Mouse (Mus musculus): Measurements from ENCODE around the gene Eri2. TPM values are rescaled to one million over a fixed set of nuclear protein-coding genes. Genes with fewer than 3 reads are reported as not detected.
"Not testable (repeated sequence)": the region's sequence is repeated elsewhere in the genome, so short reads cannot be mapped to it uniquely, and the experiment has no call there.

Gene Eri2
- total RNA-seq, 2 experiments from 2014 or later: 7.6 to 9.6 TPM

DNA sequence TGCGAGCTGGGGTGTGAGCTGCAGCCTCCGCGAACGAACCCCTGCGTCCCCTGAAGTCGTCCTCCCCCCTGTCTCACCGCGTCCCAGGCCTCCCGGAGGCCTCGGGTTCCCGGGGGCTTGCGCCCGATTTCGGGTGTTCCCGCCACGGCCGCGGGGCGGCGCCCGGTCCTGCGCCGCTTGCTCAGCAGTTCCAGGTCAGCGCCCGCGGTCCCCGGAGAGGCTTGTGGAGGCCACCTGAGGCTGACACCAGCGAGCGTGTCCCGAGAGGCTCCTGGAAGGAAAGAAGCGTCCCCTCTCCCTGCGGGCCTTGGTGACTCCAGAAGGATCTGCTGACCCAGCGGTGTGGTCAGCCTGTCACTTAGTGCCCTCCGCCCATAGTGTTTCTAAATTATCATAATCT, 49.5 kb downstream of the Eri2 start:
- DNase-seq: peak; percentile 49

DNA sequence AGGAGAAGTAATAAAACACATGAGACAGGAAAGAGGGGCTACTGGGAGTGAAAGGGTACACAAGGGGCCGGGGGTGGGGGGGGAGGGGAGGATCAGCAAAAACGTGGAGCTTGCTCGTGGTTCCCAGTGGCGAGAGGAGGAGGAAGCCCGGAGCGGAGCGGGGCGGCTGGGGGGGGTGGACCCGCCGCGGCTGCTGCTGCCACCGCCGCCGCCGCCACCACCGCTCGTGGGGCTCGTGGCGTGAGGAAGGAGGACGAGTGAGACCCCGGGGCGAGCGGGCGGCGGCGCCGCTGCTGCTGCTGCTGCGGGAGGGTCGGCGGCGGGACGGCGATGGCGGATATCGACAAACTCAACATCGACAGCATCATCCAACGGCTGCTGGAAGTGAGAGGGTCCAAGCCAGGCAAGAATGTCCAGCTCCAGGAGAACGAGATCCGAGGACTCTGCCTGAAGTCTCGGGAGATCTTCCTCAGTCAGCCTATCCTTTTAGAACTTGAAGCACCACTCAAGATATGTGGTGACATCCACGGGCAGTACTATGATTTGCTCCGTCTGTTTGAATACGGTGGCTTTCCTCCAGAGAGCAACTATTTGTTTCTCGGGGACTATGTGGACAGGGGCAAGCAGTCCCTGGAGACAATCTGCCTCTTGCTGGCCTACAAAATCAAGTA, 53.9 kb downstream of the Eri2 start:
- DNase-seq: not testable (repeated sequence)

DNA sequence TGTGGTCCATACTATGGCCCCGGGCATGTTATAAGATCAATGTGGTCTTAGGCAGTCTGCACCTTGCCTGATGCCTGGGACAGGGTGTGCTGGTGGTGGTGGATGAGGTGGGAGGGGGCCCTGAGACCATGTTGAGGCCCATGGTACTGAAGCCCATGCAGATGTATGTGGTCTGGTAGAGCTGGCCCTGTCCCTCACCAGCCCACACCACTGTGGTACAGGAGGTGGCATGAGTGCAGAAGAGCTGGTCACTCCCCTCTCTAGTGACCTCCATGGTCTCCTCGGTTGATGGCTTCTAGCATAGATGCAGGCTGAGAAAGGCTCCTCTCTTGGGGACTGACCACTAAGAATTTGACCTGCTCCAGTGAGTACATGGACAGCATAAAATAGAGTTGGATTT, 55.0 kb downstream of the Eri2 start:
- DNase-seq: no peak

DNA sequence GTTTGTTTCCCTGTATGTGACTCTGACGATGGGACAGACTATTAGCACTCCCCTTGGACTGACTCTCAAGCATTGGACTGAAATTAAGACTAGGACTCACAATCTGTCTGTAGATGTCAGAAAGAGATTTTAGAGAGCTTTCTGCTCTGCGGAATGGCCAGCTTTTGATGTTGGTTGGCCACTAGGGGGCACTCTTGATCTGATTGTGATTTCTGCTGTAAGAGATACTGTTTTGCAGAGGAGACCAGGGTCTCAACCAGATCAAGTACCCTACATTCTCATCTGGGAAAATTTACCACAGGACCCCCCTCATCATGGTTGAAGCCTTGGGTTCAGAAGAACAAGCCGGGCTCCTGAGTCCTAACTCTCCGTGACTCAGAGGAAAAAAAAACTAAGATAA, 62.6 kb downstream of the Eri2 start:
- peak; percentile 30 for DNase-seq

DNA sequence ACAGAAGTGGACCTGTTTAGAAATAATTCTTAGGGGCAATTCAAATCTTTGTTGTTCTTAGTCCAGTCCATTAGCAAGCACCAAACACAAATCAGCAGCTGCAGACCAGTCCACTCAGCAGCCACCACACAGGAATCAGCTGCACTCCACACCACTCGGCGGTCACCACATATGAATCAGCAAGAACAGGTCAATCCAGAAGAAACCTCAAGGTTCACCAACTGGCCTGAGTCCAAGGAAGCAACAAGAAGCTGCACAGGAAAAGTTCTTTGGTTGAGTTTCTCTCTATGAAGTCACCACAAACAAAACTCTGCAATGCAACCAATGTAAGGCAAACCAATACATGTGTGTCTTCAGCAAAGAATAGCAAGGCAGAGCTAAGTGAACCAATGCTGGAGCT, 66.2 kb downstream of the Eri2 start:
- no peak for DNase-seq

DNA sequence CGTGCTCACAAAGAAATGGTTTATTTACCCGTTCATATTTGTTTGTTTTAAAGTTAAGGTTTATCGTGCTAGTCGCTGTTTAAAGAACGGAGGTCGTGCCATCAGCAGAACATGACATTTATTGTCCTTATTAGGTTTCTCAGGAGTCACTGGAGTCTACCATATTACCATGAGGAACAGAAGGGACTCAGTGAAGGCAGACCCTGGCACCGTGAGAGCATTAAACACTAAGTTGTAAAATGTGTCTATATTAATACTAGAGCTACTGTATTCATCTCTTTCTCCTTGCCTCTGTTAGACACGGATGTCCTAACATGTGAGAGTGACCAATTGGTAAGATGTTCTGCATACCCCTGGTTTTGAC, 72.9 kb downstream of the Eri2 start:
- no peak for DNase-seq

DNA sequence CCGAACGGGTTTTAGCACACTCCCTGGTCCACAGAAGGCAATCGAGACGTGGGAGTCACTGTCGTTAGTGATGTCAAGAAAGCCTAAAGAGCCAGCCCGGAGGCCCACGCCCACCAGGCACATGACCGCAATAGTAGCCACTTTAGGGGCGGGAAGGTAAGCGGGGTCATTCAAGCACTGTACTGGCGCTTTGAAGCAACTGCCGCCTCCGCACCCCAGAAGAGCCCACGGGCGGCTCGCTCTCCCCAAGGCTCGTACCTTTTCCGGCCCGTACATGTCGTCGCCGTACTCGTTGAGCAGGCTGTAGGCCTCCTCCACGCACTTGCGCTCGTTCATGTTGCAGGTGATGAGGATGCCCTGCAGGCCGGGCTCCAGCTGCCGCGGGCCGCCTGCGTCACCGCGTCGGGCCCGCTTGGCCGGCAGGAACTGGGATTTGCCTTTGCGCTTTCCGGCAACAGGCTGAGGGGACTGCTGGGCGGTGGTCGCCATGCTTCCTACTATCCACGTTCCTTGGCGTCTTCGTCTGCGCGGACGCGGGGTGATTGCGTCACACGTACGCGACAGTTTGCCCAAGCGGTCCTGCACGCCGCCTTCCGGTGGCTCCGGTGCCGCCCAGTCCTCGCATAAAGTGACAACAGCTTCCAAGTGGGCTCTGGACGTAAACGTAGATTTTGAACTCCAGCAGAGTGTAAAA, 73.5 kb downstream of the Eri2 start, which contains the start of gene Thumpd1:
Thumpd1 (minus strand) TSS at position 546 of the 694 bp plus-strand sequence.
- DNase-seq: peak; percentile 96

Other genes starting within 250 kb of the Eri2 start
- gene Acsm2, start 239.7 kb downstream of the Eri2 start, total RNA-seq (2021): under 1 TPM in 1 of 2 experiments, not detected in 1; 0.27 TPM
- gene Acsm1, start 187.0 kb downstream of the Eri2 start, total RNA-seq (2021): 10 to 100 TPM in 1 of 2 experiments, 1 to 10 TPM in 1; 6.5 to 14.0 TPM
- not detected for gene Acsm4, start 104.0 kb downstream of the Eri2 start, total RNA-seq (2021)
- gene Thumpd1, start 73.3 kb downstream of the Eri2 start, total RNA-seq (2021): 10 to 100 TPM; 30.7 to 32.3 TPM
- 10 to 100 TPM; 23.5 to 31.0 TPM for gene Acsm3, start 33.1 kb downstream of the Eri2 start, total RNA-seq (2021)
- 10 to 100 TPM in 1 of 2 experiments, 1 to 10 TPM in 1; 7.0 to 12.8 TPM for gene Rexo5, start 52 bp downstream of the Eri2 start, total RNA-seq (2021)
- gene Lyrm1, start 101.8 kb upstream of the Eri2 start, total RNA-seq (2021): 1 to 10 TPM; 7.2 to 7.5 TPM
- gene Dcun1d3, start 102.2 kb upstream of the Eri2 start, total RNA-seq (2021): 10 to 100 TPM; 26.7 to 48.0 TPM